Mouse (Mus musculus): ENCODE data around the gene Pxn.
A peak's percentile ranks its signal among the peaks of the same experiment; 100 is the strongest.
"Not testable (repeated sequence)": the region's sequence is repeated elsewhere in the genome, so short reads cannot be mapped to it uniquely, and the experiment has no call there.

The Pxn gene

DNA sequence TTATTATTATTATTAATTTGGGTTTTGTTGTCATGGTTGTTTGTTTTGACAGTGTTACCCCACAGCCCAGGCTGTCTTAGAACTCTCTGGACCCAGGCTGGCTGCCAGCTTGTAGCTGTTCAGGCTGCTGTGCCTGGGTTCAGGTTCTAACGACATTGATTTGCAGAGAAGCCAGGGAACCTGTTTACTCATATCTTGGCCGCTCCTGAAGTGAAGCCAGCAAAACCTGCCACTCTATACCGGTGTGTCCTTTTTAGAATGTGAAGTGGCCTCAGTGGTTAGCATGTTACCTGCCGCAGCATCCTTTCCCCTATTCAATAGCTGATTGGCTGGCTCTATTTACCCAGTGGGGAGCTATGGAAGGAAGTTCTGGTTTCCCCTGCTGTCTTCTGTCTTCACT is 19.8 kb upstream of the Pxn start:
- no peak for DNase-seq (ENCODE audit: low read depth, low spot score)

DNA sequence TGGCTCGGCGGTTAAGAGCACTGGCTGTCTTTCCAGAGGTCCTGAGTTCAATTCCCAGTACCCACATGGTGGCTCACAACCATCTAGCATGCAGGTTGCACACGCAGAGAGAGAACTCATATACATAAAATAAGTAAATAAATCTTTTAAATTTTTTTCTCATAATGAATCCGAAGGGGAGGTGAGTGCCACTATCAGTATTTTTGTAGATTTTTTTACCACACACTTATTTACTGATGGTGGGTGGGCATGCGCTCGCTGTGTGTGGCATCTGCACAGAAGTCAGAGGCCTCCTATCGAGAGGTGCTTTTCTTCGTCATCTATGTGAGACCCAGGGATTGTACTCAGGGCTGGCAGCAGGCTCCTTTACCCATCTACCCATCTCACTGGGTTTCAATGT is 19.1 kb upstream of the Pxn start:
- no peak for DNase-seq (ENCODE audit: low read depth, low spot score)

DNA sequence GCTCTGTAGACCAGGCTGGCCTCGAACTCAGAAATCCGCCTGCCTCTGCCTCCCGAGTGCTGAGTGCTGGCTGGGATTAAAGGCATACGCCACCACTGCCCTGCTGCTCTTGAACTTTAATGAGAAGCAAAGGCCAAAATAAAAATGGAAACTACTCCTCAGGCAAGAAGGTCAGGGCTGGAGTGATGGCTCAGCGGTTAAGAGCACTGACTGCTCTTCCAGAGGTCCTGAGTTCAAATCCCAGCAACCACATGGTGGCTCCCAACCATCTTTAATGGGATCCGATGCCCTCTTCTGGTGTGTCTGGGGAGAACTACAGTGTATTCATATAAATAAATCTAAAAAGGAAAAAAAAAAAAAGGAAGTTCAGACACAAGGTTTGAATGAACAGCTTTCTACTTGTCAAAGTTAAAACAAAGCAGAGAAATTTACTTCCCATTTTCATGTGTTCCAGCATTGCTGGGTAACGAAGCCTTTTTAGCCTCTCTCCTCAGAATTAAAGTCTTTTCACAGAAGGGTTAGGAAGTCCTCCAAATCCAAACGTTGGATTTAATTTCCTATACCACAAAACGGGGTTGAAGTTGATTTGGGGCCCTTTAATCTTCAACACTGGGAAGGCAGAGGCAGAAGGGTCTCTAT is 18.4 kb upstream of the Pxn start:
- no peak for DNase-seq (ENCODE audit: low read depth, low spot score)

DNA sequence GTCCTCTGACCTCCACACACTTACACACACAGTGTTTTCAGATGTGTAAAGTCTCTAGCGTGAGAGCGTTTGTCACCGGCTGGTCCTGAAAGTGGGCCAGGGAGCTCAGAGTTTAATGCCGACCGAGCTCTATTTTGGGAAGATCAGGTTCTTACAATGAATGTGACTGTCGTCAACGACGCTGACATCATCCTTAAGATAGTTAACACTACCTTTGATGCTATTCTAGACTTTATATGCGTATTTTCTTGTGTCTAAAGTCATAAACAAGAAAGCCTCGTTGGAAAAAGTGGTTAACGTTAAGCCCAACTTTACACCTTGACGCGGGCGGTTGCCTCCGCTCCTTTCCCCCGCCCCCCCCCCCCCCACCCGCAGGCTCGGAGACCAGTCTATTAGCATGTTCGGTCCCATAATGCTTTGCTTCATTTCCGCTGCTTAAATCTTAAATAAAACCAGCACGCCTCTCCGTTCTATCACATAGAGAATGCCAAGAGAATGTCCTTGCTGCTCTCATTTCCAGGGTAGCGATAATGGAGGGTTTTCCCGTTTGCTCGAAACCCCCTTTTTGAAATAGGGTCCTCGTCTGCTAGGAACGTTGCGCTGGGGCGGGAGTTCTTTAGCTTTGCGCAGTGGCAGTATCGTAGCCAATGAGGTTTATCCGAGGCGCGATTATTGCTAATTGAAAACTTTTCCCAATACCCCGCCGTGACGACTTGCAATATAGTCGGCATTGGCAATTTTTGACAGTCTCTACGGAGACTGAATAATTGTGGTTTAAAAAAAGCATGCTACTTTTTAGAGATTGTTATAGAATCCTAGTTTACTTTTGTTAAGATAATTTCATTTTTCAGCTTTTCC is 17.4 kb upstream of the Pxn start:
- DNase-seq (ENCODE audit: low read depth, low spot score): peak; percentile 91

DNA sequence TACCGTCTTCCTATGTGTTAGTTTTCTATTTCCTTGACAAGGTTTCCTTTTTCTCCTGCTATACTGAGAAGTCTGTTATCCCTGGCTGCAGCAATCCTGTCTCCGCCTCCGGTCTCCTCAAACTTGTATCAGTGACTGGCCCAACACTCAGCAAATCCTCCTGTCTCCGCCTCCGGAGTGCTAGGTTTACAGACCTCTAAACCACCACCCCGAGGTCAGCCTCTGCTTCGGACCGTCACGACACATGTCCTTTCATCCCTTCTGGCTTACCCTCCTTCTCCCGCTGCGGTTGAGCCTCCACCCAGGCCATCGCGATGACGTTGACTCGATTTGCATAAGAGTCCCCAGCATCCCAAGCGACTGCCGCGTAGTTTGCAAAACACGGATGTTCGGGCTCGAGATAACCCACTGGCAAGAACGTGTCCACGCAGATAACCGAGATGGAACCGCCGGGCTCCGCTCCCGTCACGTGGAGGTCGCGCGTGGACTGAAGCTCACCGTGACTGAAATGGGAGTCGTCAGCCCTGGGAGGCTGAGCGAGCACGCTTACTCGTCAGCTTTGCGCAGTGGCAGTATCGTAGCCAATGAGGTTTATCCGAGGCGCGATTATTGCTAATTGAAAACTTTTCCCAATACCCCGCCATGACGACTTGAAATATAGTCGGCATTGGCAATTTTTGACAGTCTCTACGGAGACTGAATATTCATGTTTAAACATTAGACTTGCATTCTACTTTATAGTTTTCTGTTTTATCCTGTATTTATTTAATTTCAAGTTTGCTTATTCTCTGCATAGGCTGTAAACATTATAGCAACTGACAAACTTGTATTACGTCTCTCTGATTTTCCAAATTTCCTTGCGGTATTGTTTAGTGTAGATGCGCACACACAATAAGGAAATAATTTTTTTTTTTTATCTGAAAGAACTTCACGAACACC is 16.5 kb upstream of the Pxn start:
- peak; percentile 95 for DNase-seq (ENCODE audit: low read depth, low spot score)

DNA sequence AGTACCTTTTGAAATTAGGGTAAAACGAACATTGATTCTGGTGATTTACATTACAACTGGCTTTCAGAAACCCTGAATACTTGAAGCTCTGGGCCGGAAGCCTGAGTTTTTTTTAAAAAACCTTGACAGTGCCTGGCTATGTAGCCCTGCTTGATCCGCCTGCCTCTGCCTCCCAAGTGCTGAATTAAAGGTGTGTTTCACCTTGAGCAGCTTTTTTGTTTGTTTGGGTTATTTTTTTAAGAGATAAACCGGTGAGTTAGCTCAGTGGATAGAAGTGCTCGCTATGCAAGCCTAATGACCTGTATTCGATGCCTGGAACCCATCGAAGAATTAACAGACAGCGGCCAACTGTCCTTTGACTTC is 15.9 kb upstream of the Pxn start:
- DNase-seq (ENCODE audit: low read depth, low spot score): no peak

DNA sequence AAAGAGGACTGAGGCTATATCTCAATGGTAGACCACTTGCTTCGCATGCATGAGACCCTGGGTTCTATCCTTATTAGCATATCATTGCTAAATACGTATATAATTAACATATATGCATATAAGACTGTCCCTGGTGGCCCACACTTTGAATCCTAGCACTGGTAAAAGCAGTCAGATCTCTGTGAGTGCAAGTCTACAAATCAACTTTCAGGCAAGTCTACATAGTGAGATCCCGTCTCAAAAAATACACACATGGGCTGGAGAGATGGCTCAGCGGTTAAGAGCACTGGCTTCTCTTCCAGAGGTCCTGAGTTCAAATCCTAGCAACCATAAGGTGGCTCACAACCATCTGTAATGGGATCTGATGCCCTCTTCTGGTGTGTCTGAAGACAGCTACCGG is 15.4 kb upstream of the Pxn start:
- no peak for DNase-seq (ENCODE audit: low read depth, low spot score)

DNA sequence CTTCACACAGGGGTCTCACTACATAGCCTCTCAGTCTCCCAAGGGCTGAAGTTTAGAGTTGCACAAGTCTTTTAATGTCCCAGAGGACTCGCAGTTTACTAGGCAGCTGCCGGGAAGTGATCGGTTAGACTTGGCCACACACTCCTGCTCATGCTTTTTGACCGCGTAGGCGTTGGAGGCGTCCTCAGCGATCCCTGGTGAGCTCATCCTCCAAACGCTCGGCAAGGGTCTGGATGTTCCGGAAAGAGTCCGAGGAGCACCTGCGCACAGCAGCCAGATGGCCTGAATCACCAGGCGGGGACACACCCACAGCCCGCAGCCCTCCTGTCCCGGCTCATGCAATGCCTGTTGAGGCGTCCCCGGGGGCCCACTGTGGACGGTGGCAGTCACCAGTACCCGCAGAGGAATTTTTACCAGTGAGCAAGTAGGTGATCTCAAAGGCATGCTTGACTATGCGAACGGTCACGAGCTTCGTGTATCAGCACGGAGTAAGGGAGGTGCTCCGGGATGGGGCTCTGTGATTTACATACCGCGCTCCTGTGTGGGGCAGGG is 14.6 kb upstream of the Pxn start:
- peak; percentile 61 for DNase-seq (ENCODE audit: low read depth, low spot score)

DNA sequence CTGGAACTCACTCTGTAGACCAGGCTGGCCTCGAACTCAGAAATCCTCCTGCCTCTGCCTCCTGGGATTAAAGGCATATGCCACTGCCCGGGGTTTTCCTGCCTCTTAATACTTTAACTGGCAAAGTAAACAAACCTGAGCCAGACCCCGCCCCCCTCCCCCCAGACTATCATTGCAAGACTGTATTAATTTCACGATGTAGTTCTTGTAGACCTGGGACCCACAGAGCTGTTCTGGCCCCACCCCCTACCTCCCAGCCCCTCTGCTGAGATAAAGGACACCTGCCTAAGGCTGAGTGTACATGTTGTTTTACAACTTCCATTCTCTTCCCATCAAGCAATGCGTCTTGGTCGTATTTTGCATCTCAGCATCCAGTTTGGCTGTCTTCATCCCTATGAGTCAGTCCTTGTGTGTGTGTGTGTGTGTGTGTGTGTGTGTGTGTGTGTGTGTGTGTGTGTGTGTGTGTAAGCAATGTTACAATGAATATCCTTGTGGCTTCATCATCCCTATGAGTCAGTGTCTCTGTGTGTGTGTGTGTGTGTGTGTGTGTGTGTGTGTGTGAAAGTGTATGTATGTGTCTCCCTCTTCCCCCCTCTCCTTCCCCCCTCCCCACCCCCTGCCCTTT is 13.7 kb upstream of the Pxn start:
- no peak for DNase-seq (ENCODE audit: low read depth, low spot score)

DNA sequence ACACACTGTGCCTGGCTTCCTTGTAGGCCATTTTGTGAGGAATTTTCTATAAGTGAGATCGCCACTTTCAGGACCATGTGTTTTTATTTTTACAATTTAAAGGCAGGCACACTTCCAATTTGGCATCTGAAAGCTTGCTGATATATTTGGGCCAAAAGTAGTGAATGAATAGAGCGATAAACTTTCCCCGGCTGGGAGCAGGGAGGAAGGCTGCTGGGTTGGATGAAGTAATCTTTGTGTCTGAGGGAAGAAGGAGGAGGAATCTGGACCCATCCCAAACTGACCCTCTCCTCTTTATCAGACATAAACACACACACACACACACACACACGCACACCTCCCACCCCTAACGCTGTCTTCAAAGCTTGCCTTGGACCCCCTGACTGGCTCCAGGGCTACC is 13.0 kb upstream of the Pxn start:
- DNase-seq (ENCODE audit: low read depth, low spot score): no peak

DNA sequence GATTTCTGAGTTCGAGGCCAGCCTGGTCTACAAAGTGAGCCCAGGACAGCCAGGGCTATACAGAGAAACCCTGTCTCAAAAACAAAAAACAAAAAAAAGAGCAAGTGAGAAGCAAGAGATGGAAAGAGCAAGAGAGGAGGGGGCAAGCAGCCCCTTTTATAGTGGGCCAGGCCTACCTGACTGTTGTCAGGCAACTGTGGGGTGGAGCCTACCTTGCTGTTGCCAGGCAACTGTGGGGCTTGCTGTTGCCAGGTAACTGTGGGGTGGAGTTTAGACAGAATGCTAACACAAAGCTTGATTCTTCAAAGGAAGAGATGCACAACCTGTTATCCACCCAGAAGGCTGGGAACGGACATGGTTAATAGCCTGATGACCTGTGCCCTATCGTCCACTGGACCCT is 10.9 kb upstream of the Pxn start:
- not testable (repeated sequence) for DNase-seq (ENCODE audit: low read depth, low spot score)

DNA sequence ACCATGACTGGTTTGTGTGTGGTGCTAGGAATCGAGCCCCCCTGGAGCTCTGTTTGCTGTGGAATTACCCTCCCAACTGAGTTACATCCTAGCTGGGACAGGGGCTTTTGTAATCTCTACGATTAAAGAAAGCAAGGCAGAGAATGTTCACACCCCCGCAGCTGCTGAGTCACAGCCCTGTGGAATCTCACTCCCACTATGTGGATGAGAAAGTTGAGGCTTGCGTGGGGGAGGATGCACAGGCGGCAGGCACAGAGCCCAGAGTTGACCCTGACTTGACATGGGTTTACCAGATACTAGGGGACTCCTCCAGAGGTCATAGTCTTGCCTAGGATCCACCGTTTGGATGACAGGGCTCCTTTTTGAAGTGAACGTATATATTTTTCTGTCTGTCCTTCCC is 9.4 kb upstream of the Pxn start:
- no peak for DNase-seq (ENCODE audit: low read depth, low spot score)

DNA sequence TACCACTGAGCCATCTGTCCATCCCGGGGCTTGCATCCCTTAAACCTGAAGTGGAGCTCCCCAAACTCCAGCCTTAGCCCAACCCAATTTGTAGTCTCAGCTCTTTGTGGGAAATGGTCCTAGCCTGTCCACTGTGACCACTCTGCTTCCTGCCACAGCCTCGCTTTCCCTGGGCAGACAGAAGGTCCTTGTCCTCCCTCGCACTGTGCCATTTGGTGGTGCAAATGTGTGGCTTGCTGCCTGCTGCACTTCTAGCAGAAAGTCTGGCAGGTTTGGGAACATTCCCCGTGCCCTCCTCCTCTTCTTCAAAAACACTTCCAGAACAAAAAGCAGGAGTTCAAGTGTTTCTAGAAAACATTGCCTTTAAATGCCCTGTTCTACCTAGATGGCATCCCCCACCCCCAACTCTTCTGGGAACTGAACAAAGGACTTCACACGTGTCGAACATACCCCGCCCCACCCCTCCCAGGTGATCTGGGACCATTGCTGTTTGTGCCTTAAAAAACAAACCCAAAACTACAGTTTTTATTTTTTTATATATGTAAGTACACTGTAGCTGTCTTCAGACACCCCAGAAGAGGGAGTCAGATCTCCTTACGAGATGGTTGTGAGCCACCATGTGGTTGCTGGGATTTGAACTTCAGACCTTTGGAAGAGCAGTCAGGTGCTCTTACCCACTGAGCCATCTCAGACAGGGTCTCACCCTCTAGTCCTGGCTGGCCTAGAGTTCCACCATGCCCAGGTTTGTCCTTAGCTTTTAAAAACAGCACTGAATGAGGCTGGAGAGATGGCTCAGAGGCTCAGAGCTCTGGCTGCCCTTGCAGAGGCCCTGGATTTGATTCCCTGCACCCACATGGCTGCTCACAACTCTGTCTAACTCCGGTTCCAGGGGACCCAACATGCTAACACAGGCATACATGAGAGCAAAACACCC is 7.9 kb upstream of the Pxn start:
- DNase-seq (ENCODE audit: low read depth, low spot score): no peak

DNA sequence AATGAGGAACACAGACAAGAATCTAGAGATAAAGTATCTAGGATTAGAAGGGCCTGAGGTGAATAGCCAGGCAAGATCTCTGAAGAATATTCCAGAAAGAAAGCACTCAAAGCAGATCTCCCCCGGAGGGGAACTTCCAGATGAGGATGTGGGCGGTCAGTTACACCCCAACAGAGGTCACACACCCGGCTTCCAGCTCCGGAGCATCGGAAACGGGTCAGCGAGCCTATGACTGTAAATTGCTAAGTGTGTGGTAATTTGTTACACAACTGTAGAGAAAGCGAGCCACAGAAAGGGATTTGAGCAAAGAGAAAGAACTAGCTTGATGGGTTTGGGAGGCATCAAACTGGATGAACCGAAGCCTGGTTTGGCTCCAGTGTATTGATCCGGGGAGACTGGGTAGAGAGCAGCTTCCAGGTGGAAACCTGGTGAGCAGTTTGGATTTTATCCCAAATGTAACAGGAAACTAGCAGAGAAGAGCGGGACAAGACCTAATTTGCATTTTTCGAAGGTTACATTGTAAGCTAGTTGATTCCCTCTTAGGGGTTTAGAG is 6.0 kb upstream of the Pxn start:
- no peak for DNase-seq (ENCODE audit: low read depth, low spot score)

DNA sequence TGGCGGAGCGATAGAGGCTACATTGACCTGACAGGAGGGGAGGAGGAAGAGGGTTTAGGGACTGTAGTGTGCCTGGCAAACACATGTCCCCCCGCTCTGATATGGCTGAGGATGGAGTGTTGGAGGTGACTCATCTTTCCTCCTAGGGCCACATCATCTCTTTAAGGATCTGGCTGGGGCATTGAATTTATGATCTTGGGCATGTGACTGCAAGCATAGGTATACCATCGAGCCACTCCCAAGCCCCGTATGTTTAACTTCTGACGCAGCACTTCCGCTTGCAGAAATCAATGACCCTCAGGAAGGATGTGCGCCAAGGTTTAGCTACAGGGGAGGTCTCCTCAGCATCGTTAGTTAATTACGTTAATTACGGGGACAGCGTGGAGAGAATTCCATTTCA is 3.4 kb upstream of the Pxn start:
- DNase-seq (ENCODE audit: low read depth, low spot score): no peak

DNA sequence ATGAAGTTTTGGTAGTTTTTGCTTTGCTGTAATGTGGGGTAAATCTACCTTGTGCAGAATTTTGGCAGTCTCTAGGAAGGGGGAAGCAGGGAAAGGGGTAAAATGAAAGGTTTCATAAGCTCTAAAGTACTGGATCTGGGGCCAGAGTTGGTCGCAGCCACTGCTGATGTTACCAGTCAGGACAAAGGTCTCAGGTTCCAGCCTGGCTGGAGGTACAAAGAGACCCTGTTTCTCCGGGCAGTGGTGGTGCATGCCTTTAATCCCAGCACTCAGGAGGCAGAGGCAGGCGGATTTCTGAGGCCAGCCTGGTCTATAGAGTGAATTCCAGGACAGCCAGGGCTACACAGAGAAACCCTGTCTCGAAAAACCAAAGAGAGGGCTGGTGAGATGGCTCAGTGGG is 859 bp upstream of the Pxn start:
- not testable (repeated sequence) for DNase-seq (ENCODE audit: low read depth, low spot score)

DNA sequence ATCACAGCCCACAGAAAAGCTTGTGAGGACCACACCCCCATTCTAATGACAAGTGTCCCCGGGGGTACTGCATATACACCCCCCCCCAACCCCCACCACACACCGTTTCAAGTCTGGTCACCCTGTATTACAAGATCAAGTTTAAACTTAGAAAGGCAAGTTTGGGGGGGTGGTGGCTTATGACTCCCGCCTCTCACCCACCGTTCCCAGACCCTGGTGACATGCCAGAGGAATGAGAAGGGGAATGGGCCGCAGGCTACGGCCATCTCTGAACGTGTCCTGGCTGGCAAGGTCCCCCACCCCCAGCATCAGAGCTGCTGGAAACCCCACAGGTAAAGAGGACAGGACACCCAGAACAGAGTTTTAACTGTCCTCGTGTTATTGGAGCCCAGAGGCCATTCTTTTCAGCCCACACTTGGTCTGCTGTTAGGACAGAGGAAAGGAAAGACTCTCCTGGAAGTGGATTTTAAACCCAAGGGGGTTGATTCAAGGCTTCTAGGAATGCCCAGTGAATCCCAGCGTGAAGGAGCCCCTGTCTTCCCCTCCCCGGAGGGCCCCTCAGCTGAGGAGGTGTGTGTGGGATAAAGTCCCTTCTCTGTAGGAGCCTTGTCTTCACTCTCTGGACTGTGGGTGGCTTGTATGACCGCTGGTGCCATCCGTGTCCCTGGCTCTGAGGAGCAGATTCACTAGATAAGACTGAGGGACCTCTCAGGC is 948 bp downstream of the Pxn start:
- DNase-seq (ENCODE audit: low read depth, low spot score): no peak

DNA sequence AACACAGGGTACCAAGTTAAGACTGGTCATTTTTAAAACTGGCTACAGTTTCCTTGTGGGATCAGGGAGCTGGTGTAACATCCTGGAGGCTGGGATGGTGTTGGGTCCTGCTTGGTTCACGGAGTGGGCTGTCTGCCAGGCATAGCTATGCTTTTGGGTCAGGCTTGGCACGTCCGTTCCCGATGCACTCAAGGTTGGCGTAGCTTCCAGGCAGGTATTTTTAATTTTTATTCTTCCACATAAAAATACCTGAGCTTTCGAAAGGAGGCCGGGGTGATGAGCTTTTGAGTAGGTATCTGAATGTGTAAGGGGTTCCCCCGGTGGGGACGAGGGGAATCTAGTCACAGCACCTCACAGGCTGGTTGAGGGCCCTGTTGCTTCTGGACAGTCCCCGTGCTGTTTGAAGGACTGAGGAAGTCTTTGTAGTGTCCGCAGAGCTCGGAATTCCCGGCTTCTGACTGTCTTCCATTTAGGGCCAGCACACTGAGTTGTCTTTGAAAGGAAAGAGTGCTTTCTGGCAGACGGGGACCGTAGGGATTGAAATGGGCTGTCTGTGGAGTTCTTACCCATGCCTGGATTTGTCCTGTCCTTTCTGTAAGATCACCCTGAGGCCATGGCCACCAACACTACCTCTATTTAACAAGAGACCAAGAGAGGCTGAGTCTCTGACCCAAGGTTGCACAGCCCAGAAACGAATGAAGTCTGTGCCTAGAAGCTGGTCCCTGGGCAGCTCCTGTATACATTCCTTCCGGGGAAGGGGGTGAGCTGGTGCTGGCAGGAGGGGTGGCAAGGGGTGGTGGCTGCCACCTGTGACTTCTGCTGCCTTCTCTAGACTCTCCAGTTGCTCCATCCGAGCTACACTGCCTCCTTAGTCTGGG is 1.7 kb downstream of the Pxn start:
- DNase-seq (ENCODE audit: low read depth, low spot score): no peak

DNA sequence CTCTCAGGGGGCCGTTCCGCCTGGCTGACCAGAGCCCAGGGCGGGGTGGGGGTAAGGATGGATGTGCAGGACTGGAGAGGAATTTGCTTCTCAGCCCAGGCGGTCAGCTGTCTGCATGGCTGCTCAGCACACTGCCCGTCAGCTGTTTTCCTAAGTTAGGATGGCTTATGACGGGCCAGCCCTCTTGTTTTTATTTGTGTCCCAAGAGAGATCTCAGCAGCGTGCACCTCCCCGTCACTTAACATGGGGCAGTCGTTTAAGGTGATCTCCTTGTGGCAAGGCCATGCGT is 2.3 kb downstream of the Pxn start:
- no peak for DNase-seq (ENCODE audit: low read depth, low spot score)
